Mouse (Mus musculus) heart, postnatal 0 days (tissue): Measurements from ENCODE around the gene Nol3.

Source experiments
- CTCF ChIP-seq: IDR thresholded peaks from 2 replicates; pipeline ENCODE4 v1.5.1; 2016; ENCODE audit warnings: antibody characterized with exemption, control low read depth, low read depth
- EP300 ChIP-seq: IDR thresholded peaks from 2 replicates; pipeline ENCODE4 v1.6.1; 2016; ENCODE audit warnings: antibody characterized with exemption, low read depth

GRCm38 (mm10) chr8:105289805-105290460 lies 14.0 kb downstream of the Nol3 start, which contains the start of gene 4931428F04Rik:
- TF ChIP-seq EP300 (no peak), CTCF (peak; percentile 58)
